Mouse (Mus musculus) limb, embryonic 13.5 days (tissue): ENCODE results near the gene Dusp18. TPM values are rescaled to one million over a fixed set of nuclear protein-coding genes. Genes with fewer than 3 reads are reported as not detected.
"Not testable (repeated sequence)": the region's sequence is repeated elsewhere in the genome, so short reads cannot be mapped to it uniquely, and the experiment has no call there.

ENCODE experiments used
- ATAC-seq: fragments of 200-750 bp; cut with Nextera tagmentation; 2 replicates; pipeline ENCODE4 v1.8.0; 2017; ENCODE audit warnings: low read depth, moderate number of reproducible peaks, moderate TSS enrichment; ENCODE audit not compliant: low FRiP score
- H3K27ac ChIP-seq: fragments of 300-500 bp; sonication (generic); 2 replicates; pipeline ENCODE4 v1.5.1; 2015; ENCODE audit warnings: inconsistent platforms, mild to moderate bottlenecking, moderate library complexity
- H3K27me3 ChIP-seq: fragments of 300-500 bp; sonication (generic); 2 replicates; pipeline ENCODE4 v1.6.1; 2015; ENCODE audit warnings: mild to moderate bottlenecking, inconsistent platforms
- H3K36me3 ChIP-seq: fragments of 300-500 bp; sonication (generic); 2 replicates; pipeline ENCODE4 v1.6.1; 2015; ENCODE audit warnings: inconsistent platforms, mild to moderate bottlenecking, moderate library complexity
- H3K4me1 ChIP-seq: fragments of 300-500 bp; sonication (generic); 2 replicates; pipeline ENCODE4 v1.6.1; 2015; ENCODE audit warnings: inconsistent platforms
- H3K4me2 ChIP-seq: fragments of 300-500 bp; sonication (generic); replicated peaks from 2 replicates; pipeline ENCODE4 v1.6.1; 2015; ENCODE audit warnings: inconsistent platforms, mild to moderate bottlenecking, moderate library complexity
- H3K4me3 ChIP-seq: fragments of 300-500 bp; sonication (generic); 2 replicates; pipeline ENCODE4 v1.5.1; 2015; ENCODE audit warnings: moderate library complexity, mild to moderate bottlenecking, inconsistent platforms
- H3K9ac ChIP-seq: fragments of 300-500 bp; sonication (generic); 2 replicates; pipeline ENCODE4 v1.6.1; 2015; ENCODE audit warnings: mild to moderate bottlenecking, inconsistent platforms
- H3K9me3 ChIP-seq: fragments of 300-500 bp; sonication (generic); 2 replicates; pipeline ENCODE4 v1.6.1; 2016; ENCODE audit warnings: inconsistent platforms
- WGBS: fragments of 180-500 bp; shearing (Covaris S2); methylation state at CpG from one replicate; pipeline ENCODE4 v1.1.7; 2015; 5-methylcytosine and 5-hydroxymethylcytosine counted together
- polyA plus RNA-seq: library from polyadenylated mRNA; unstranded; fragments of >200 nt; fragmentation: Nextera tagmentation; extraction: Ambion mirVana; gene quantifications from 2 replicates; pipeline ENCODE4 v1.2.1, GENCODE M21; 2015

The Dusp18 gene
- polyA plus RNA-seq, 1 experiment from 2014 or later, result 11.0 TPM

GRCm38 (mm10) chr11:3900296-3900695 lies 5.3 kb downstream of the Dusp18 start:
- 0 out of 2 replicates have a peak, but pooled peaks cover 2% of the 10 kb centered on the region for H3K4me1 ChIP-seq
- H3K27me3 ChIP-seq, result no peaks in the 10 kb centered on the region
- H3K36me3 ChIP-seq, result peaks cover 16% of the 10 kb centered on the region
- no peak overlapping the region for H3K4me3 ChIP-seq
- ATAC-seq, result no peak
- 82% methylated on average over 6 of the region's 6 CpGs for WGBS
- no peak overlapping the region for H3K9ac ChIP-seq
- no peaks in the 10 kb centered on the region for H3K9me3 ChIP-seq
- H3K4me2 ChIP-seq, result no peak overlapping the region
- H3K27ac ChIP-seq, result no peak overlapping the region

- 82% methylated on average over 3 of the region's 3 CpGs for WGBS
- Histone ChIP-seq H3K9me3 (no peaks in the 10 kb centered on the region), H3K27ac (no peak overlapping the region), H3K4me1 (no peaks in the 10 kb centered on the region), H3K4me2 (no peak overlapping the region), H3K27me3 (no peaks in the 10 kb centered on the region), H3K4me3 (no peak overlapping the region), H3K36me3 (peaks cover 11% of the 10 kb centered on the region), H3K9ac (no peak overlapping the region)
- ATAC-seq, result no peak
Observed at GRCm38 (mm10) chr11:3902516-3902915, 7.5 kb downstream of the Dusp18 start.

- Histone ChIP-seq H3K9me3 (no peaks in the 10 kb centered on the region), H3K4me1 (no peaks in the 10 kb centered on the region), H3K4me2 (no peak overlapping the region), H3K36me3 (peaks cover 7% of the 10 kb centered on the region), H3K27ac (no peak overlapping the region), H3K9ac (no peak overlapping the region), H3K4me3 (no peak overlapping the region), H3K27me3 (no peaks in the 10 kb centered on the region)
- no peak for ATAC-seq
- 74% methylated on average over 5 of the region's 5 CpGs for WGBS
Observed at GRCm38 (mm10) chr11:3903046-3903445, 8.0 kb downstream of the Dusp18 start.

- 79% methylated on average over 6 of the region's 6 CpGs for WGBS
- no peak overlapping the region for H3K27ac ChIP-seq
- no peak overlapping the region for H3K9ac ChIP-seq
- no peaks in the 10 kb centered on the region for H3K27me3 ChIP-seq
- H3K4me1 ChIP-seq, result 0 out of 2 replicates have a peak, but pooled peaks cover 2% of the 10 kb centered on the region
- H3K36me3 ChIP-seq, result no peaks in the 10 kb centered on the region
- H3K9me3 ChIP-seq, result no peaks in the 10 kb centered on the region
- no peak for ATAC-seq
- H3K4me3 ChIP-seq, result no peak overlapping the region
- no peak overlapping the region for H3K4me2 ChIP-seq
Observed at GRCm38 (mm10) chr11:3904673-3905072, 9.6 kb downstream of the Dusp18 start.

- no peaks in the 10 kb centered on the region for H3K9me3 ChIP-seq
- ATAC-seq, result no peak
- no peak overlapping the region for H3K9ac ChIP-seq
- H3K4me3 ChIP-seq, result no peak overlapping the region
- H3K4me2 ChIP-seq, result no peak overlapping the region
- no peaks in the 10 kb centered on the region for H3K36me3 ChIP-seq
- WGBS, result 87% methylated on average over 1 of the region's 1 CpGs
- H3K27ac ChIP-seq, result no peak overlapping the region
- 0 out of 2 replicates have a peak, but pooled peaks cover 2% of the 10 kb centered on the region for H3K4me1 ChIP-seq
- H3K27me3 ChIP-seq, result no peaks in the 10 kb centered on the region
Observed at GRCm38 (mm10) chr11:3905446-3905845, 10.4 kb downstream of the Dusp18 start.

GRCm38 (mm10) chr11:3909236-3909635 lies 14.2 kb downstream of the Dusp18 start:
- H3K4me1 ChIP-seq, result peaks cover 26% of the 10 kb centered on the region
- H3K4me3 ChIP-seq, result no peak overlapping the region
- ATAC-seq, result no peak
- H3K27me3 ChIP-seq, result peaks cover 16% of the 10 kb centered on the region
- no peak overlapping the region for H3K9ac ChIP-seq
- H3K9me3 ChIP-seq, result no peaks in the 10 kb centered on the region
- no peak overlapping the region for H3K4me2 ChIP-seq
- H3K36me3 ChIP-seq, result no peaks in the 10 kb centered on the region
- 88% methylated on average over 4 of the region's 4 CpGs for WGBS
- no peak overlapping the region for H3K27ac ChIP-seq

GRCm38 (mm10) chr11:3910513-3911310 lies 15.7 kb downstream of the Dusp18 start:
- H3K4me1 ChIP-seq, result peaks cover 28% of the 10 kb centered on the region
- no peak overlapping the region for H3K27ac ChIP-seq
- peak overlapping the region; percentile 5; the same call in 1 of the 2 replicates for H3K4me2 ChIP-seq
- no peaks in the 10 kb centered on the region for H3K36me3 ChIP-seq
- H3K9me3 ChIP-seq, result no peaks in the 10 kb centered on the region
- H3K9ac ChIP-seq, result no peak overlapping the region
- peaks cover 20% of the 10 kb centered on the region for H3K27me3 ChIP-seq
- 66% methylated on average over 5 of the region's 5 CpGs for WGBS
- ATAC-seq, result no peak
- H3K4me3 ChIP-seq, result no peak overlapping the region

GRCm38 (mm10) chr11:3911440-3911839 lies 16.4 kb downstream of the Dusp18 start:
- not testable (repeated sequence) for ATAC-seq, H3K36me3 ChIP-seq, H3K9me3 ChIP-seq, H3K9ac ChIP-seq, H3K4me3 ChIP-seq, H3K27ac ChIP-seq
- Histone ChIP-seq H3K4me2 (peak overlapping the region; percentile 5; the same call in 1 of the 2 replicates), H3K4me1 (peaks cover 28% of the 10 kb centered on the region), H3K27me3 (peaks cover 20% of the 10 kb centered on the region)
- WGBS, result 92% methylated on average over 6 of the region's 6 CpGs

- ATAC-seq, result no peak
- Histone ChIP-seq H3K9ac (peak overlapping the region; percentile 66; the same call in 1 of the 2 replicates), H3K27me3 (peaks cover 20% of the 10 kb centered on the region), H3K4me2 (peak overlapping the region; percentile 93), H3K4me3 (peak overlapping the region; percentile 63), H3K27ac (no peak overlapping the region), H3K36me3 (peaks cover 2% of the 10 kb centered on the region; the same call in 1 of the 2 replicates), H3K4me1 (peaks cover 28% of the 10 kb centered on the region), H3K9me3 (no peaks in the 10 kb centered on the region)
- WGBS, result 20% methylated on average over 19 of the region's 19 CpGs
Observed at GRCm38 (mm10) chr11:3912100-3912874, 17.2 kb downstream of the Dusp18 start.

- H3K4me3 ChIP-seq, result peak overlapping the region; percentile 63
- ATAC-seq, result no peak
- peak overlapping the region; percentile 93 for H3K4me2 ChIP-seq
- H3K9ac ChIP-seq, result peak overlapping the region; percentile 66
- peaks cover 28% of the 10 kb centered on the region for H3K4me1 ChIP-seq
- peaks cover 5% of the 10 kb centered on the region; the same call in 1 of the 2 replicates for H3K36me3 ChIP-seq
- no peaks in the 10 kb centered on the region for H3K9me3 ChIP-seq
- no peak overlapping the region for H3K27ac ChIP-seq
- 3% methylated on average over 16 of the region's 16 CpGs for WGBS
- H3K27me3 ChIP-seq, result peaks cover 20% of the 10 kb centered on the region
Observed at GRCm38 (mm10) chr11:3912875-3913271, 17.8 kb downstream of the Dusp18 start.

GRCm38 (mm10) chr11:3913316-3914108 lies 18.5 kb downstream of the Dusp18 start:
- Histone ChIP-seq H3K27me3 (peaks cover 20% of the 10 kb centered on the region), H3K9ac (peak overlapping the region; percentile 66), H3K27ac (0 out of 2 replicates have a peak overlapping the region, but pooled peaks have one; percentile 33), H3K4me3 (peak overlapping the region; percentile 63), H3K36me3 (peaks cover 5% of the 10 kb centered on the region; the same call in 1 of the 2 replicates), H3K4me2 (peak overlapping the region; percentile 93), H3K4me1 (peaks cover 28% of the 10 kb centered on the region), H3K9me3 (no peaks in the 10 kb centered on the region)
- ATAC-seq, result peak; percentile 89
- WGBS, result under 1% methylated on average over 65 of the region's 65 CpGs
